Mouse (Mus musculus) MEL (cell line): ENCODE measurements around the gene Traf6. TPM values are rescaled to one million over a fixed set of nuclear protein-coding genes. Genes with fewer than 3 reads are reported as not detected.

Source experiments
- DNase-seq: peaks from one replicate; pipeline ENCODE4 v3.0.0; 2011; ENCODE audit warnings: low read depth, low spot score
- H3K27ac ChIP-seq: 2 replicates; pipeline ENCODE4 v1.5.1; 2012; ENCODE audit warnings: low read depth, mild to moderate bottlenecking, control low read depth, low read length, moderate library complexity; ENCODE audit not compliant: control insufficient read depth
- H3K27me3 ChIP-seq, 2 experiments: fragments of 150-350 bp in 1 of 2; sonication (generic) in 1 of 2; 2 replicates each; pipeline ENCODE4 v1.6.1; 2012; ENCODE audit warnings: low read length in 2 of 2, mild to moderate bottlenecking in 2 of 2, improper control_type of control experiment in 1 of 2, moderate library complexity in 1 of 2; ENCODE audit not compliant: insufficient read depth in 2 of 2, control insufficient read depth in 1 of 2
- H3K36me3 ChIP-seq, 2 experiments: 2 replicates each; pipeline ENCODE4 v1.6.1; 2012 to 2014; ENCODE audit warnings: low read length in 2 of 2, improper control_type of control experiment in 1 of 2, inconsistent platforms in 1 of 2, mild to moderate bottlenecking in 1 of 2; ENCODE audit not compliant: insufficient read depth in 2 of 2, control insufficient read depth in 1 of 2
- H3K4me1 ChIP-seq, 2 experiments: fragments of 150-350 bp in 1 of 2; sonication (generic) in 1 of 2; 2 replicates each; pipeline ENCODE4 v1.6.1; 2012; ENCODE audit warnings: low read length in 2 of 2, improper control_type of control experiment in 1 of 2, mild to moderate bottlenecking in 1 of 2; ENCODE audit not compliant: insufficient read depth in 2 of 2, control insufficient read depth in 1 of 2
- H3K4me3 ChIP-seq, 2 experiments: fragments of 150-350 bp in 1 of 2; sonication (generic) in 1 of 2; 2 replicates each; pipeline ENCODE4 v1.5.1; 2012; ENCODE audit warnings: low read depth in 2 of 2, low read length in 2 of 2, mild to moderate bottlenecking in 2 of 2, moderate library complexity in 2 of 2, control low read depth in 1 of 2, improper control_type of control experiment in 1 of 2; ENCODE audit not compliant: control insufficient read depth in 1 of 2, insufficient read depth in 1 of 2
- H3K79me2 ChIP-seq: 2 replicates; pipeline ENCODE4 v1.6.1; 2012; ENCODE audit warnings: mild to moderate bottlenecking, low read length, moderate library complexity; ENCODE audit not compliant: control insufficient read depth, poor library complexity, insufficient read depth
- H3K9ac ChIP-seq: 2 replicates; pipeline ENCODE4 v1.6.1; 2012; ENCODE audit warnings: low read depth, mild to moderate bottlenecking, control low read depth, low read length, moderate library complexity; ENCODE audit not compliant: control insufficient read depth, poor library complexity, severe bottlenecking
- H3K9me3 ChIP-seq: fragments of 150-350 bp; sonication (generic); replicated peaks from 2 replicates; pipeline ENCODE4 v1.6.1; 2012; ENCODE audit warnings: mild to moderate bottlenecking, low read length, improper control_type of control experiment, moderate library complexity; ENCODE audit not compliant: insufficient read depth
- BHLHE40 ChIP-seq: IDR thresholded peaks from 2 replicates; pipeline ENCODE4 v1.6.1; 2012; ENCODE audit warnings: low read depth, mild to moderate bottlenecking, inconsistent platforms, low read length, improper control_type of control experiment, borderline replicate concordance
- CTCF ChIP-seq, 3 experiments: IDR thresholded peaks in 2 of 3; conservative IDR thresholded peaks in 1 of 3; 2 replicates each; pipeline ENCODE4 v1.5.1; 2011 to 2012; ENCODE audit warnings: low read length in 3 of 3, low read depth in 2 of 3, mild to moderate bottlenecking in 2 of 3, improper control_type of control experiment in 1 of 3, inconsistent platforms in 1 of 3, mixed read lengths in 1 of 3, moderate library complexity in 1 of 3; ENCODE audit not compliant: control insufficient read depth in 1 of 3, insufficient read depth in 1 of 3, poor library complexity in 1 of 3, severe bottlenecking in 1 of 3
- E2F4 ChIP-seq: IDR thresholded peaks from 2 replicates; pipeline ENCODE4 v1.6.1; 2011; ENCODE audit warnings: low read depth, low read length, improper control_type of control experiment, borderline replicate concordance
- ELF1 ChIP-seq: IDR thresholded peaks from 2 replicates; pipeline ENCODE4 v1.6.1; 2014; ENCODE audit warnings: low read depth, mild to moderate bottlenecking, inconsistent platforms, low read length, improper control_type of control experiment, moderate library complexity
- EP300 ChIP-seq, 2 experiments: IDR thresholded peaks; 2 replicates each; pipeline ENCODE4 v1.6.1; 2011; ENCODE audit warnings: improper control_type of control experiment in 2 of 2, low read length in 2 of 2, low read depth in 1 of 2, mild to moderate bottlenecking in 1 of 2
- ETS1 ChIP-seq: IDR thresholded peaks from 2 replicates; pipeline ENCODE4 v1.6.1; 2012; ENCODE audit warnings: low read depth, mild to moderate bottlenecking, inconsistent platforms, low read length, improper control_type of control experiment, moderate library complexity
- GABPA ChIP-seq: IDR thresholded peaks from 2 replicates; pipeline ENCODE4 v1.6.1; 2012; ENCODE audit warnings: low read depth, mild to moderate bottlenecking, inconsistent platforms, low read length, improper control_type of control experiment, moderate library complexity
- GATA1 ChIP-seq: IDR thresholded peaks from 2 replicates; pipeline ENCODE4 v1.6.1; 2011; ENCODE audit warnings: low read depth, low read length, improper control_type of control experiment
- HCFC1 ChIP-seq: IDR thresholded peaks from 2 replicates; pipeline ENCODE4 v1.6.1; 2012; ENCODE audit warnings: low read depth, mild to moderate bottlenecking, inconsistent platforms, low read length, improper control_type of control experiment, moderate library complexity
- JUND ChIP-seq: IDR thresholded peaks from 2 replicates; pipeline ENCODE4 v1.6.1; 2011; ENCODE audit warnings: low read depth, mild to moderate bottlenecking, improper control_type of control experiment, low read length
- MAFK ChIP-seq: IDR thresholded peaks from 2 replicates; pipeline ENCODE4 v1.6.1; 2011; ENCODE audit warnings: low read depth, mild to moderate bottlenecking, low read length, improper control_type of control experiment, borderline replicate concordance
- MAX ChIP-seq: IDR thresholded peaks from 2 replicates; pipeline ENCODE4 v1.6.1; 2011; ENCODE audit warnings: low read length, improper control_type of control experiment
- MEF2A ChIP-seq: IDR thresholded peaks from 2 replicates; pipeline ENCODE4 v1.6.1; 2014; ENCODE audit warnings: low read depth, mild to moderate bottlenecking, inconsistent platforms, low read length, improper control_type of control experiment; ENCODE audit not compliant: poor library complexity, insufficient replicate concordance, severe bottlenecking; ENCODE audit errors: extremely low read depth
- MXI1 ChIP-seq: IDR thresholded peaks from 2 replicates; pipeline ENCODE4 v1.6.1; 2011; ENCODE audit warnings: mild to moderate bottlenecking, low read depth, low read length, improper control_type of control experiment
- MYB ChIP-seq: IDR thresholded peaks from 2 replicates; pipeline ENCODE4 v1.6.1; 2011; ENCODE audit warnings: mild to moderate bottlenecking, low read depth, low read length, improper control_type of control experiment
- POLR2AphosphoS2 ChIP-seq: IDR thresholded peaks from 2 replicates; pipeline ENCODE4 v1.6.1; 2011; ENCODE audit warnings: low read length, improper control_type of control experiment
- POLR2AphosphoS5 ChIP-seq: IDR thresholded peaks from 2 replicates; pipeline ENCODE4 v1.6.1; 2012; ENCODE audit warnings: low read depth, borderline replicate concordance, mild to moderate bottlenecking, inconsistent platforms, low read length, moderate library complexity, mixed read lengths
- RAD21 ChIP-seq: IDR thresholded peaks from 2 replicates; pipeline ENCODE4 v1.6.1; 2011; ENCODE audit warnings: mild to moderate bottlenecking, low read depth, low read length, improper control_type of control experiment
- SMC3 ChIP-seq: IDR thresholded peaks from 2 replicates; pipeline ENCODE4 v1.6.1; 2011; ENCODE audit warnings: low read depth, low read length, improper control_type of control experiment
- TAL1 ChIP-seq: IDR thresholded peaks from 2 replicates; pipeline ENCODE4 v1.6.1; 2012; ENCODE audit warnings: mild to moderate bottlenecking, inconsistent platforms, low read length, moderate library complexity, mixed read lengths
- TBP ChIP-seq: IDR thresholded peaks from 2 replicates; pipeline ENCODE4 v1.8.0; 2011; ENCODE audit warnings: low read depth, low read length, improper control_type of control experiment
- TCF12 ChIP-seq: IDR thresholded peaks from 2 replicates; pipeline ENCODE4 v1.6.1; 2014; ENCODE audit warnings: low read depth, mild to moderate bottlenecking, inconsistent platforms, low read length, improper control_type of control experiment, moderate library complexity
- UBTF ChIP-seq: IDR thresholded peaks from 2 replicates; pipeline ENCODE4 v1.6.1; 2012; ENCODE audit warnings: low read depth, mild to moderate bottlenecking, inconsistent platforms, low read length, improper control_type of control experiment, moderate library complexity, borderline replicate concordance; ENCODE audit not compliant: insufficient read depth
- USF1 ChIP-seq: IDR thresholded peaks from 2 replicates; pipeline ENCODE4 v1.6.1; 2014; ENCODE audit warnings: low read depth, mild to moderate bottlenecking, inconsistent platforms, low read length, improper control_type of control experiment, moderate library complexity
- ZC3H11A ChIP-seq: IDR thresholded peaks from 2 replicates; pipeline ENCODE4 v1.6.1; 2012; ENCODE audit warnings: low read depth, mild to moderate bottlenecking, inconsistent platforms, low read length, improper control_type of control experiment
- ZMIZ1 ChIP-seq: IDR thresholded peaks from 2 replicates; pipeline ENCODE4 v1.6.1; 2012; ENCODE audit warnings: low read depth, mild to moderate bottlenecking, inconsistent platforms, low read length, improper control_type of control experiment, moderate library complexity
- ZNF384 ChIP-seq: IDR thresholded peaks from 2 replicates; pipeline ENCODE4 v1.6.1; 2012; ENCODE audit warnings: low read depth, mild to moderate bottlenecking, inconsistent platforms, low read length, improper control_type of control experiment
- polyA plus RNA-seq, 2 experiments: library from polyadenylated mRNA; stranded (reverse) in 1 of 2; unstranded in 1 of 2; fragments of >175 nt in 1 of 2; fragments of >200 nt in 1 of 2; gene quantifications; 2 replicates each; pipeline versions ENCODE4 v1.2.1 to v1.2.4; 2012; ENCODE audit warnings: low replicate concordance in 2 of 2, low read depth in 1 of 2; ENCODE audit not compliant: insufficient read length in 2 of 2, insufficient read depth in 1 of 2, missing spikeins in 1 of 2
- total RNA-seq: library from RNA; depleted of rRNA; stranded (reverse); fragments of 300-350 nt; gene quantifications from 2 replicates; pipeline ENCODE4 v1.2.3, GENCODE M21; 2012

Gene Traf6
- total and polyA plus RNA-seq, 3 experiments, result 11.8 to 18.0 TPM; not detected in 1

- Histone ChIP-seq H3K27me3 (peaks cover 0 to 1% of the 10 kb centered on the region in 2 experiments; a peak in 1 of 4 replicates), H3K36me3 (0 out of 4 replicates have a peak, but pooled peaks cover 0 to 2% of the 10 kb centered on the region in 2 experiments), H3K9me3 (no peaks in the 10 kb centered on the region), H3K9ac (peak overlapping the region; percentile 33; the same call in 1 of the 2 replicates), H3K27ac (no peak overlapping the region), H3K4me1 (peaks cover 0 to 4% of the 10 kb centered on the region in 2 experiments; a peak in 1 of 4 replicates), H3K4me3 (peak overlapping the region; percentile 36 to 59), H3K79me2 (no peaks in the 10 kb centered on the region)
- peak; percentile 30 for DNase-seq
- TF ChIP-seq GATA1 (0 out of 2 replicates have a peak, but pooled peaks have one; percentile 42), TBP (no peak), MYB (no peak), EP300 (IDR thresholded peaks at IDR 0.05; ENCODE audit: low read depth in 1 of 2, low read length in 2 of 2) (peak in 1 of 2 experiments; percentile 48; a peak in 1 of 4 replicates), POLR2AphosphoS5 (no peak), HCFC1 (no peak), MEF2A (no peak), GABPA (no peak), ZNF384 (no peak), TCF12 (peak; percentile 49; the same call in 1 of the 2 replicates), UBTF (no peak), ETS1 (0 out of 2 replicates have a peak, but pooled peaks have one; percentile 9), BHLHE40 (no peak), JUND (peak; percentile 71; the same call in 1 of the 2 replicates)
These were observed 25.9 kb upstream of the Traf6 start for GRCm38 (mm10) chr2:101652204-101652920.

DNA sequence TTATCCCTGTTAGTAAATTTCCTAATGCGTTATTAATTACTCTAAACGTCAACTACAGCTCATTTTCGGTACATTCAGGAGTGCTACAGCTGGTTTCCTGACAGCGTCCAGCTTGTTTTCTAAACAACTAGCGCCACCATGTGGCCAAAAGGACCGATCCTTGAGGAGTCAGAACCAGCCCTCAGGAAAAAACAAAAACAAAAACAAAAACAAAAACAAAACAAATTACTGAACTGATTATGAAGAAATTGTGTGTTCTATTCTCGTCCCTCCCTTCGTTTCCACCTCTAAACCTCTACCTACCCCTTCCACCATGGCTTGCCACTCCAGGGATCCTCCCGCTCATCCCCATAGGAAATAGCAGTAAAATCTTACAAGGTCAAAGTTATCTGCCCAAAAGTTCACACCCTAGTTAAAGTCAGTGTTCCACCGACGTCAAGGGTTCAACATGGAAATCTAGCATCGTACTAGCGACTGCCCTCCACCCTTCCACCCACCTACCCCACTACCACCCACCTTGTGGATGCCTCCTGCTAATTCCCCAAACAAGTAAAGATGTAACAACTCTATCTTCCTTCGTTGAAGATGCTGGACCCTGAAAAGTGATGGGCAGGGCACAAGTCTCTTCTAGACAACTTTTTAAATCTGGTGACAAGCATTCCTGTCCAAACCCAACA, 25.2 kb upstream of the Traf6 start:
- peak; percentile 91 for TF ChIP-seq RAD21
- TF ChIP-seq MXI1, result no peak
- TF ChIP-seq POLR2AphosphoS5, result no peak
- TF ChIP-seq CTCF (IDR thresholded peaks at IDR 0.05 in 2 of 3, conservative IDR thresholded peaks at IDR 0.05 in 1 of 3; ENCODE audit: control insufficient read depth in 1 of 3, insufficient read depth in 1 of 3, low read depth in 2 of 3, low read length in 3 of 3, poor library complexity in 1 of 3, severe bottlenecking in 1 of 3), result peak; percentile 55 to 86 (median 76)
- no peak for TF ChIP-seq ELF1
- no peak for TF ChIP-seq BHLHE40
- no peak for TF ChIP-seq MAFK
- TF ChIP-seq MAX, result no peak
- TF ChIP-seq TAL1, result no peak
- TF ChIP-seq GABPA, result no peak
- TF ChIP-seq POLR2AphosphoS2, result no peak
- no peak for TF ChIP-seq E2F4
- TF ChIP-seq SMC3, result peak; percentile 81
- peak; percentile 74 for TF ChIP-seq ZC3H11A
- no peak for TF ChIP-seq USF1
- no peak for TF ChIP-seq ZMIZ1
- TF ChIP-seq, all 39 proteins: peak for 4
- no peaks in the 10 kb centered on the region for H3K9me3 ChIP-seq
- no peaks in the 10 kb centered on the region for H3K79me2 ChIP-seq
- 0 out of 4 replicates have a peak, but pooled peaks cover 0 to 2% of the 10 kb centered on the region in 2 experiments for H3K36me3 ChIP-seq
- no peaks in the 10 kb centered on the region; a peak in 2 of 4 replicates for H3K27me3 ChIP-seq
- no peak overlapping the region for H3K27ac ChIP-seq
- DNase-seq, result peak; percentile 76
- H3K4me1 ChIP-seq, result peaks cover 0 to 4% of the 10 kb centered on the region in 2 experiments; a peak in 1 of 4 replicates
- peak overlapping the region; percentile 33; the same call in 1 of the 2 replicates for H3K9ac ChIP-seq
- peak overlapping the region; percentile 36 to 59 for H3K4me3 ChIP-seq
